Mouse (Mus musculus) layer of hippocampus, adult 9-10 months (tissue): ENCODE measurements around the gene Ces1d.
"Not testable (repeated sequence)": the region's sequence is repeated elsewhere in the genome, so short reads cannot be mapped to it uniquely, and the experiment has no call there.

Experiments used
- DNase-seq: peaks from one replicate; pipeline ENCODE4 v3.0.0; 2022; ENCODE audit warnings: low spot score

The Ces1d gene

GRCm38 (mm10) chr8:93197685-93198525, at the start of gene Ces1d:
Gene Ces1d, minus strand, starts transcription at chr8:93197838.
- no peak for DNase-seq

- DNase-seq: no peak
Measured at GRCm38 (mm10) chr8:93246057-93246456, 48.4 kb upstream of the Ces1d start.

DNA sequence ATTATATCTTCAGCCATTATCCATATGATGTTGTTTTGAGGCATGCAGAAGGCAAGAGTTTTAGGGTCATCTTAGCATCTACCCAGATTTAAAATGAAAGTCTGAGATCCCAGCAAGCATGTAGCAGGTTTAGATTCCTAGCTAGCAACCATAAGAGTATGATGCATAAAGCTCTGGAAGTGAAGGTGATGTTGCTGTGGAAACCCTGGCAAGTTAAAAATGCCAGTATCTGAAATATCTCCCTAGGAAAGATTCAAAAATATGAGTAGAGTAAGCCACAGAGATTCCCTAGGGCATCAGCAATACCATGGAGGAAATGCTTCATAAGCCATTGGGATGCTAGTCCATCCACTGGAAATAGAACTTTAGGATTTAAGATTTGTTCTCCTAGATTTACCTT, 42.2 kb upstream of the Ces1d start:
- no peak for DNase-seq

DNA sequence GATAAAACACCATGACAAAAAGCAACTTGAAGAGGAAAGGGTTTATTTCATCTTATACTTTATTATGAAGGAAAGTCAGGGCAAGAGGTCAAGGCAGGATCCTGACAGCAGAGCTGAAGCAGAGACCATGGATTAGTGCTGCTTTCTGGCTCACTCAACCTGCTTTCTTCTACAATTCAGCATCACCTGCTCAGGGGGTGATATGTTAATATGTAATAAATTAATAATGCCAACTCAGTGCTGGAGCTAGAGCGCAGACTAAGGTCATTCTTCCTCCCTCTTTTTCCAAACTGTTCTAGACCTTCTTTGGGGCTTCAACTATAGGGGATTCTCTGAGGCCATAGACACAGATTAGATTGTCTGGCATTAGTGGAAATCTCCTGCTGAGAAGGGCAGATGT, 38.0 kb upstream of the Ces1d start:
- DNase-seq: no peak

DNA sequence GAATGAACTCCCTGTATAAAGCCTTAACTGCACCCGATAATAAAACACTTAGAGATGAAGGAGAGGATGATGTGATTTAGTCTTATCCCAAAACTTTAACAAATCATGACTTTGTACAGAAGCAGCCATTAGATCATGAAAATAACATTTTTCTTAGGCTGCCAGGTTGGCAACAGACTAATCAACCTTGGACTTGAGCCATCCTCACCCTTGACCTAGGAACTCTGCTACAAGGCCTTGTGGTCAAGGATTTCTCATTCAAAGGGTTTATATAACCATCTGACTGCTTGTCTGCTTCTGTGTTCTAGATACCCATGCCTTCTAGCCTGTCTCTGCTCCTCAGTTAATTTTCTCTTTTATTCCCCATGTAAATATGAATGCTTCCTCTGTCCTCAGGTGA, 37.1 kb upstream of the Ces1d start:
- no peak for DNase-seq

DNA sequence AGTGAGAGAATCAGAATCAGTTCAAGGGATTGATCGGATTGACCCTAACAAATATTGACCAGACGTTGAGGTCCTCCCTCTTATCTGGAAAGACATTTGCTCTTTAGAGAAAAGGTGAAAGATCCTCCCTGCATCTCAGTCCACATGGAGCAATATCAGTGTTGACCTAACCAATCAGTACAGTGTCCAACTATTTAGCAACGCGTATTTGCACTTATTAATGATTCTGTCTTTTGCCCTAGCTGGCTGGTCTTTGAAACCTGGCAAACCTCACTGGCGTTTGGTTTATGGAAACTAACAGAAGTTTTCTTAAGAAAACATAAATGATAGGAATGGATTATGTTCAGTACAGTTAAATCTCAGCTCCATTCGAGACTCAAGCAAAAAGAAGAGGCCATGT, 36.4 kb upstream of the Ces1d start:
- DNase-seq: no peak

DNA sequence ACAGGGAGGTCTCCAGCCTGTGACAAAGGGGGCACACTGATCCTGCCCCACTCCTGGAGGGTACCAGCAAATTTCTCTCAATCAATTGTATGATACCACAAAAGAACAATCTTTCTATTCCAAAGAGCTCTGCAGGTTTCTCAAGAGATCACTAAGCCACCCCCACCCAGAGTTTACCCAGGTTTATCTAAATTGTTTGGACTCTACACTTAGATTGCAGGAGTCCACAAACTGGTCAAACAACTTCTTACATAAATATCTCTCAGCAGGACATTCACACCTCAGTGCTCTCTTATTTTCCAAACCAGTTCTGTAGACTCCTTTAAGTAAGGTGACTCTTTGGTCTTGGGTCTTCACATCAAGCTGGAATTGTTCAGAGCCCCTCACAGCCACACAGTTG, 31.8 kb upstream of the Ces1d start, which contains the start of gene Ces1e:
TSS of gene Ces1e (minus strand) at position 174 of the 400 bp plus-strand sequence.
- no peak for DNase-seq

DNA sequence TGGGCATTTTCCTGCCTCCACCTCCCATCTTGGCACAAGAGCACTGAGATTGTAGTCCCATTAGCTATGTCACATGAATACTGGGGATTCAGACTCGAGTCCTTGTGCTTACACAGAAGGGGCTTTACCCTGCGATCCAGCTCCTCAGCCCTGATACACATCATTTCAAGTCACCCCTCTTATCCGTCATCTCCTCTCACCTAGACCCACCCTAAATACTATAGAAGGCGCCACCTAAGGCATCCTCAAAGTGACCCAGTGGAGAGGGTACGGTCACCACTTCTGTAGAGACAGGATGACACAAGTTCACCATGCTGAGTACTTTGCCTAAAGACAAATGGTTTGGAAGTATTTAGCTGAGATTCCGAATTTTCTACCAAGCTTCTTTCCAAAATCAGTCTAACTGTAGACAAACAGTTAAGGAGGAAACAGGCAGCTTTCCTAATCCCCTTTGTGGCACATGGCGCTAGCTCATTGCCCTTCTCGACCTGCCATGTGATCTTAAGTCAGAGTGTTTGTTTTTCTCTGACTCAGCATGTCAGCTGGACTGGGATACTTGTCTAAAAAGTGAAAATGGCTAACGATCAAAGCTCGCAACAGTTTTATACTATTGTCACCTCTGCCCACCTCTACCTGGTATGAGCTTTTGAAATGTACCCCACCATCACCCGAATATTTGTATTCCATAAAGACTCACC, 31.2 kb upstream of the Ces1d start:
- no peak for DNase-seq

GRCm38 (mm10) chr8:93226471-93226870, 28.8 kb upstream of the Ces1d start:
- DNase-seq: not testable (repeated sequence)

DNA sequence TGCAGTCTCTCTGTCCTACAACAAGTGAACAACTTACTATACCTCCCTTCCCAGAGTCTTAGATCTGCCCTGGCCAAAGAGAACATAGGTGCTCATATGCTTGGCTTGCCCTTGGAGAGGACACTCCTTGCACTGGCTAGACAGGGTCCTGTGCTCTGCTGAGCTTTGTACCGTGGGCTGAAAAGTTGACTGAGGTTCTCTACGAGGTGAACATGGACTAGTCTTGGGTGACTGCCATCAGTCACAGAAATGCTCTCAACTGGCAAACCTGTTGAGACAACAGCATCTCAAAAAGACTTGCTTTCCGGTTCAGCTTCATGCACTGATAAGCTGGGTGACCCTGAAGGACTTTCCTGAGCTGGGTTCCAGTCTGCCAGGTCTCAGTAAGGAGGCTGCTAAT, 24.3 kb upstream of the Ces1d start:
- DNase-seq: no peak

GRCm38 (mm10) chr8:93217867-93218266, 20.2 kb upstream of the Ces1d start:
- DNase-seq: no peak

GRCm38 (mm10) chr8:93217375-93217774, 19.7 kb upstream of the Ces1d start:
- no peak for DNase-seq

GRCm38 (mm10) chr8:93211091-93211490, 13.5 kb upstream of the Ces1d start:
- DNase-seq: no peak

DNA sequence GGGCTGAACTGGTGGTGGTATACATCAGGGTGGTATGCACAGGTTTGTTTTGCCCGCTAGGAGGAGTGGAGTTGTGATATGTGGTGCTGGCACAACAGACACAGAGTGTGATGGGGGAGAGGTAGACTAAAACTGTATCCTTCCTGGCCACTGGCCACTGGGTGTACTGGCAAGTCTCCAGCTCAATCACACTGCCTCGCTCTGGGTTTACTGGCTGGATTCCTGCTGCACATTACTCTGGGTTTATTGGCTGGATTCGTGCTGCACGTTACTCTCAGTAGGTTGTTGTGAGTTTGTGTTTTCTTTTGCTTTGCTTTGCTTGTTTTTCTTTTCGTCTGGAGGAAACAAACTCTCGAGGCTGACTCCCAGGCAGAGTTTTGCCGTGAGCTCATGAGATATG, 1.5 kb upstream of the Ces1d start:
- DNase-seq: not testable (repeated sequence)

DNA sequence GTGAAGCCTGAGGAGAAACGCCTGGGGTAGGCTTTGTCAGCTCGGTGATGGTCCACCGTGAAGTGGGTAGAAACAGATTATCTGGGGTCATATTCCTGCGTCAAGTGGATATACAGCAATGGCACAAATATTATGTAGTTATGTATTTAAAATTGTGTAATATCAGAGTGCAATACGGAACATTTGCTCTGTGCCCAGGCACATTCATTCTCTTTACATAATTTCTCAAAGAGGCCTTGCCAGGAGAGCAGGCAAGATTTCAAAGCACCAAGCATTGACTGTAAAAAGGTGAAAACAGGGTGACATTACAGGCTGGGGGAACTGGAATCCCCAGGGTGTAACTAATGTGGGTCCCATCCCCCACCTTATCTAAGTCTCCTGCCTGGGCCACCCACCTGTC, 1.2 kb downstream of the Ces1d start:
- no peak for DNase-seq

- DNase-seq: no peak
Measured at GRCm38 (mm10) chr8:93180581-93181129, 17.0 kb downstream of the Ces1d start.

DNA sequence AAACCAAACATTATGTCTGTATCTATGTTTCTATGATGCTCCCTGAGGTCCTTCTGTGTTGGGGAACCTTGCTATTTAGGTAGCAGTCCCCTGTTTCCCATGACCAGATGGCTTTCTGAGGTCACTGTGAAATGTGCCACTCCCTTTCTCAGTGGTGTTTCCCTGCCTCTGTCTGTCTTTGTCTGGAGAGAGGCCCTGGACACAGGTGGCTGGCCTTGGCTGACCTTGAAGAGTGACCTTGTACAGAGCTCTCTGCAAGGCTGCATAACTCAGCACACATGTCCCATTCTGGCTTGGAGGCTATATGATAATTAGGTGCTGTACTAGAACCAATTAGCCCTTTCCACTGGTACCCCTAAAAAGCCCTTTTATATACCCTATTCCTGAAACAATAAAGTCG, 21.0 kb downstream of the Ces1d start:
- DNase-seq: no peak

DNA sequence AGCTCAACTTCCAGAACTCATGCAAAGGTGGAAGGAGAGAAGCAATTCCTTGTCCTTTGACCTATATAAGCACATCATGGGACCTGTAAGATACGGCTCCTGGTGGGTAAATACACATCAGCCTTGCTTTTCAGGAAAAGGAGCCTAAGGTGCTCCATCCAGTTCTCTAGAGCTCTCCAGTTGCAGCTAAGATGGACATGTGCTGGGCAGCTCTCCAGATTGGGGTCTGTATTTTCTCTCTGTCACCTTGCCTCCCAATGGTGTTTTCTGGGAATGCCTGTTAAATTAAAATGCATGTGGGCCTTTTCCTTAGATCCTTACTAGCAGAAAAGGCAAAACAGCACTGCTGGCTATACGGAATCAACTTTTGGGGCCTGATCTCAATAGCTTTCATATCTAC, 23.1 kb downstream of the Ces1d start:
- DNase-seq: no peak

DNA sequence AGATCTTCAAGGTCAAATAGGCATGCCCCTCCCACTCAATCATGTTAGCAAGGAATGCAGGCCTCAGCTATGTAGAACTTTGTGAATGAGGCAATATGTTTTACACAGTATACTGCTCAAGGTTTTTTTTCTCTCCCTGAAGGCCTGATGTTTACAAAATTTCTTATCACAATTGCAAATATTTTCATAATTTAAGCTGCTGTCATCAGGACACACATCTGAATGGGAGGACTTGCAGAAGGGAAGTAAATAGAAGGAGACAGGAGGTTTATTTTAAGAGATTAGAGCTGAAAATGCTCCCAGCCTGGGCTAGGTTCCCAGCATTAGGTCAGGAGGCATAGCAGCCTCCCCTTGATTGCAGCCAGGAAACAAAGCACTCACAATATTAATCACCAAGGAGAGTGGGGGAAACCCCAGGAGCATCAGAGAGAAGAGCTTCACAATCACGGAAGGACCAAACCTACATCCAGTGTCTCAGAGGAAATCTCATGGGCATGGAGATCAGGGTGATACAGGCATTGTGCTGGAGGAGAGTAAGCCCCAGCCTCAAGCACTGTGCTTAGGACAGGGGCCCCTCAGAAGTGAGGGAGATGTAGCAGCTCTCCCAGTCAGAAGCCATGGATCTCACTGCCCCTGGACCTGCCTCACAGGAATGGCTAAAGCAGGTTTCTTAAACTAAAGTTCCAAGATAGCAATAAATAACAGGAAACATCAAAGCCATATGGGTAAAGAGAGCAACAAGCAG, 25.6 kb downstream of the Ces1d start:
- DNase-seq: no peak

DNA sequence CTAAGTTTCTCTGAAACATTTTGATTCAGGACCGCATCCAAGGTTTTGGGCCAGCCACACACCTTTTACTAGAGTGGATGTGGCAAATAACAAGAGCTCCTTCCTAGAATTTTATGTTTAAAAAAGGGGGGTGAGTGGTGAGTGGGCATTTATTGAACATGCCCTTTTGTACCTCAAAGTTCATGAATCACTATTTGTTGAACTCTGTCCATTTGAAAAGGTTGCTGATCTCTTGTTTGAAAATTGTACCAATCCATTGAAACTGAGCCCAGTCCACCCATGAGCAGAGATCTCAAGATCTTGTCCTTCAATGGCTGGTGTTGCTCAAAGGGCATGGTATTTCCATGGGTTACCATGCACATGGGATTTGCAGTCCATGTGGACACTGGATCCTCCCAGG, 34.3 kb downstream of the Ces1d start:
- no peak for DNase-seq

DNA sequence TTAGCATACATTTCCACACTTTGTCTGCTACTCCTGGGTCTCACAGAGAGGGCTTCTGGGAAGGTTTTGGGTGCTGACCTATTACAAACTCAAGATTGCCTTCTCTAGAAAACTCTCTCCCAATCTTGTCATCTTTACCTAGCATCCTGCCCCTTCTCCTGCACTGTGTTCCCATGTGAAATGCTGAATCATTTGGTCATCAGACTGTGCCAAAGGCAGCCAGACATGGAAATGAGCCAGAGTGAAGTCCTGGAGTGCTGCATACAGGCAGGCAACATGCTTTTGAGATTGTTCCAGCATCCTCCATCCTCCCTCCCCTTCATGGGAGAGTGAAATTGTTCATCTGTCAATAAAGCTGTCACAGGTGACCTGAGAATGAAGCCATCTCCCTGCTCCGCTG, 46.2 kb downstream of the Ces1d start:
- no peak for DNase-seq

DNA sequence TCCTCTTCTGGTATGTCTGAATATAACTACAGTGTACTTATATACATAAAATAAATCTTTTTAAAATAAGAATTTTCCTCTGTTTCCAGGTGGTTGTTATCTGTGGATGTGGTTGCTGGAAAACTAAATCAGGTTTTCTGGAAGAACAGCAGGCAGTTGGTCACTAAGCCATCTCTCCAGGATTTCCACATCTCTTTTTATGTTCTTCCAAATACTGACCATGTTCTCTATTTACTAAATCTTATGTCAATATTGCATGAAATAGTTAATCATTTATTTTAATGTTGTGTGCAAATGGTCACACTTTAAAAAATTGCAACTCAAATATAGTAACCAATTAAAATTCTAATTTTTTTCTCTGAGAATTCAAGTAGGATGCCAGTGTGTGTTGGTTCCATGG, 50.3 kb downstream of the Ces1d start:
- no peak for DNase-seq

DNA sequence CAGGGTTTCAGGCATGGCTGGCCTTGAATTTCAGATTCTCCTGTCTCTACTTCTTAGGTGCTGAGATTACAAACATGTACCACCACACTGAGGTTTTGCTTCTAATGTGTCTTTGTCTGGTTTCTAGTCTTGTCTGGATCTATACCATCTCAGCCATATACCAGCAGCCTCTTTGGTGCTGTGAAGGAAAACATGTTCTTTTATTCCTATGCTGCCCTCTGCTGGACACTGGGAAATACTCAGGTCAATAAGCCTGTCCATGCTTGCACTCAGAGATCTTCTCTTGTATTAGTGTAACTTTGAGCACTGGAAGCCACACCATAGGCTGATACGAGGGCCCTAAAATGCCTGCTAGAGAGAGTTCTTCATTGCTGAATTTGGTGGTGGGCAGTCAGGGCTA, 56.9 kb downstream of the Ces1d start:
- peak; percentile 33 for DNase-seq
